ENCODE assay signal across 22 mouse cellular contexts in genomic region chr8:121734262-121734661, GRCm38 (mm10). TPM values are rescaled to one million over a fixed set of nuclear protein-coding genes. Genes with fewer than 3 reads are reported as not detected.
DNase-seq lines count a peak whose midpoint lies in the region; ATAC-seq and TF ChIP-seq lines count a peak whose summit lies in the region.
"Had no signal": no experiment of that assay in that cellular context is flagged by ENCODE, and none has a peak within 500 bp of the region (broad histone marks: within the 10 kb centered on the region; RNA-seq: fewer than 3 reads in every experiment).

No protein-coding gene starts in this region.

- H3K27me3 ChIP-seq in lung, postnatal 0 days (replicated peaks; ENCODE audit: insufficient read depth, low read length) = peaks cover 40% of the 10 kb centered on the region
- H3K27me3 ChIP-seq: hindbrain, embryonic 15.5 days had no signal

- TF ChIP-seq EP300 in lung, postnatal 0 days (IDR thresholded peaks at IDR 0.05) = no peak

- H3K36me3 ChIP-seq in lung, postnatal 0 days (ENCODE audit: insufficient read depth, low read length) = no peaks in the 10 kb centered on the region
- H3K36me3 ChIP-seq: embryonic facial prominence, embryonic 13.5 days; hindbrain, embryonic 15.5 days; liver, embryonic 12.5 days; midbrain, embryonic 12.5 days had no signal

- H3K27ac ChIP-seq in lung, postnatal 0 days (ENCODE audit: low read length) = no peak overlapping the region
- H3K27ac ChIP-seq: embryonic facial prominence, embryonic 13.5 days; hindbrain, embryonic 15.5 days; liver, embryonic 12.5 days; macrophage; midbrain, embryonic 12.5 days; neural tube, embryonic 15.5 days had no signal

- no peak overlapping the region for H3K4me3 ChIP-seq in lung, postnatal 0 days (ENCODE audit: low read depth, low read length)
- H3K4me3 ChIP-seq: embryonic facial prominence, embryonic 13.5 days; hindbrain, embryonic 15.5 days; liver, embryonic 12.5 days; midbrain, embryonic 12.5 days; neural tube, embryonic 15.5 days had no signal

- H3K9ac ChIP-seq in lung, postnatal 0 days (replicated peaks; ENCODE audit: low read depth) = no peak overlapping the region
- H3K9ac ChIP-seq: embryonic facial prominence, embryonic 13.5 days; hindbrain, embryonic 15.5 days; liver, embryonic 12.5 days; lung, embryonic 14.5 days; midbrain, embryonic 12.5 days; neural tube, embryonic 15.5 days had no signal

- H3K4me2 ChIP-seq in lung, postnatal 0 days (replicated peaks; ENCODE audit: low read depth, low read length) = no peak overlapping the region
- H3K4me2 ChIP-seq: embryonic facial prominence, embryonic 13.5 days; heart, embryonic 11.5 days; hindbrain, embryonic 15.5 days; liver, embryonic 12.5 days; lung, embryonic 14.5 days; midbrain, embryonic 12.5 days had no signal

- DNase-seq in left cerebral cortex, adult 18-20 months (ENCODE audit: low spot score in 2 of 2) = peak; percentile 77 to 85
- DNase-seq in left cerebral cortex, adult 11 months (ENCODE audit: low spot score) = no peak
- DNase-seq in frontal cortex, postnatal 14 days (ENCODE audit: low spot score in 2 of 2) = peak; percentile 41 to 47
- peak; percentile 65 to 72 for DNase-seq in left cerebral cortex, postnatal 14 days (ENCODE audit: low spot score in 2 of 2)
- peak; percentile 78 to 85 for DNase-seq in right cerebral cortex, postnatal 36 days (ENCODE audit: low spot score in 2 of 2)
- DNase-seq in lung, postnatal 0 days (ENCODE audit: low spot score) = no peak
- DNase-seq in urinary bladder, postnatal 14 days (ENCODE audit: low spot score) = no peak
- DNase-seq: adrenal gland, postnatal 10 days; B cell, adult 2 months; cerebellum, adult 8-10 months; heart, postnatal 14 days; kidney, adult 11 months; kidney, postnatal 10 days; lung, embryonic 14.5 days; thymus, postnatal 4 days had no signal

- H3K9me3 ChIP-seq in lung, postnatal 0 days (ENCODE audit: low read length) = no peaks in the 10 kb centered on the region
- H3K9me3 ChIP-seq: embryonic facial prominence, embryonic 13.5 days; hindbrain, embryonic 15.5 days; liver, embryonic 12.5 days; midbrain, embryonic 12.5 days; neural tube, embryonic 15.5 days had no signal

- WGBS in lung, postnatal 0 days = 76% methylated on average over 16 of the region's 16 CpGs

- intact Hi-C loops in left cerebral cortex, postnatal 14 days (cut with DNase I) = loop anchor here (5.0 kb wide), 1 partner anchor 38 kb away; no protein-coding TSS in a partner anchor

- TF ChIP-seq CTCF in lung, postnatal 0 days (IDR thresholded peaks at IDR 0.05) = no peak

- no peaks in the 10 kb centered on the region for H3K4me1 ChIP-seq in lung, postnatal 0 days (ENCODE audit: insufficient read depth, low read depth, low read length)
- H3K4me1 ChIP-seq: liver, embryonic 12.5 days had no signal

- no peak for ATAC-seq in lung, postnatal 0 days
- ATAC-seq: liver, embryonic 12.5 days had no signal

RNA-seq across cellular contexts. Expression of gene Jph3, which starts 4.8 kb away (rescaled TPM):
- 100 to 1,000 TPM; 271 to 301 TPM for total RNA-seq in left cerebral cortex, adult 18-20 months (2021)
- 100 to 1,000 TPM; 187 to 192 TPM for total RNA-seq in left cerebral cortex, postnatal 14 days (2021)
- polyA plus RNA-seq in lung, postnatal 0 days (2015; fragmentation: Nextera tagmentation; extraction: Ambion mirVana) = 0.08 and 0.13 TPM in 2 replicates
- total RNA-seq: heart, postnatal 14 days had no signal

Comparison
In these comparisons a context has a peak if more than half of its experiments do, and no peak if none do; other contexts are left out.
1. DNase-seq: peak in left cerebral cortex, adult 18-20 months (2 of 2), frontal cortex, postnatal 14 days (2 of 2), left cerebral cortex, postnatal 14 days (2 of 2) and right cerebral cortex, postnatal 36 days (2 of 2); none in left cerebral cortex, adult 11 months (single experiment), lung, postnatal 0 days (single experiment) and urinary bladder, postnatal 14 days (single experiment).